Mouse (Mus musculus) left cerebral cortex, postnatal 25 days (tissue): Measurements from ENCODE around the gene Serp2. TPM values are rescaled to one million over a fixed set of nuclear protein-coding genes. Genes with fewer than 3 reads are reported as not detected.
A peak's percentile ranks its signal among the peaks of the same experiment; 100 is the strongest.
"Not testable (repeated sequence)": the region's sequence is repeated elsewhere in the genome, so short reads cannot be mapped to it uniquely, and the experiment has no call there.

ENCODE experiments used
- DNase-seq, 2 experiments: peaks; one replicate each; pipeline ENCODE4 v3.0.0; 2022; ENCODE audit warnings: low spot score in 2 of 2, mixed read lengths in 1 of 2
- intact Hi-C: fragments of 180-260 bp; cut with DNase I; formaldehyde crosslinking; loops from one replicate; pipeline ENCODE4 v1.15.1; 2025
- total RNA-seq, 2 experiments: library from RNA; stranded (reverse); gene quantifications; 2 replicates each; pipeline ENCODE4 v1.2.3; 2021

The Serp2 gene
- total RNA-seq, 2 experiments from 2014 or later, result 175 to 186 TPM

DNA sequence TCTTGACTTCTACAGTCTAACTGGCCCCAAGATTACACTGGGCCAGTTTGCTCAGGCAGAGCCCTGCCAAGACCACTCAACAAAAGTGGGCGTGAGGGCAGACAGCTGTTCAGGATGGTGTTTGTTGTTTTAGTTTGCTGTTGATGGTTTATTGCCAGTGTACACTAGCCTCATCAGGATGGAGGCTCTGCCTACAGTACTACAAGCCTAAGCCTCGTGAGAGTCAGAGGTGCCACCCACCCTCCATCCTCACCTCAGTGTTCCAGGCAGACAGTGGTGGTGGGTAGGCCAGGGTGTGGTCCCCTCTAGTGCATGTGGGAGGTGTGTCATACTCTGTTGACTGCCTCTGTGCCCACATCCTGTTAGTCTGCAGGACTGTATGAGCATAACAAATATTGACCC is 23.0 kb upstream of the Serp2 start:
- intact Hi-C loops, result no loop called here
- DNase-seq, result no peak

DNA sequence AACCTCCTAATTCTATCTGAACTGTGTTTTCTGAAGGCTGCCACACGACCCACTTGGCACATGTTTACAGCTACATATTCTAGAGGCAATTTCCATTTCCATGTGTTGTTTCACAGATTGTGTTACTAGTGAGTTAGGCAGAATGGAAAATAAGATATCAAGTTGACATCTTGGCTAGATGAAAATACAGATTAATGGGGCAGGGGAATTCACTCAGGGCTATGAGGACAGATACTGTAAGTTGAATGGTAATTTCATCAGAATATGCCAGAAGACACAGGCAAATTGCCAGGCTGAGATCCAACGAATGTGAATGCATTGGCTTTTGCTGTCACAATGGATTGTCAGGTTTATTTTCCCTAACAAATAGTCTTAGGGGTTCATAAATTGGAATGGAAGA is 21.2 kb upstream of the Serp2 start:
- DNase-seq, result no peak
- intact Hi-C loops, result no loop called here

DNA sequence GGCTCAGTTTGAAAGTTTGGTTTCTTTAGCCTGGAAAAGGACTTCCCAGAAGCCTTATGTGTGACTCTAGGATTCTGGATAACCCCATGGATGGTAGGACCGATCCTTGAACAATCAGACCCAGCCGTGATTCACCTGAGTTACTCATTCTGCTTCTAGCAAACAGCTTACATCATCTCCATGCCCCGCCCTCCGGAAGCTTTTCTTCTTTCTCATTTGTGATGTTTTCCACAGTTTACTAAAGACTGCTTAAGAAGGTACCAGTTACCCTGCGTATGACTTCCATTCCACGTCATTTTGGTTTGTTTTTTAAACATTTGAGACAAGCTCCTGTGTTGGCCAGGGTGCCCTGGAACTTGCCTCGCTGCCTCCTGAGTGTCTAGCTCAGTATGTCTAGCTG is 13.6 kb upstream of the Serp2 start:
- no peak for DNase-seq
- intact Hi-C loops, result no loop called here

GRCm38 (mm10) chr14:76569271-76569961 is 12.7 kb upstream of the Serp2 start:
- intact Hi-C loops, result no loop called here
- no peak for DNase-seq

DNA sequence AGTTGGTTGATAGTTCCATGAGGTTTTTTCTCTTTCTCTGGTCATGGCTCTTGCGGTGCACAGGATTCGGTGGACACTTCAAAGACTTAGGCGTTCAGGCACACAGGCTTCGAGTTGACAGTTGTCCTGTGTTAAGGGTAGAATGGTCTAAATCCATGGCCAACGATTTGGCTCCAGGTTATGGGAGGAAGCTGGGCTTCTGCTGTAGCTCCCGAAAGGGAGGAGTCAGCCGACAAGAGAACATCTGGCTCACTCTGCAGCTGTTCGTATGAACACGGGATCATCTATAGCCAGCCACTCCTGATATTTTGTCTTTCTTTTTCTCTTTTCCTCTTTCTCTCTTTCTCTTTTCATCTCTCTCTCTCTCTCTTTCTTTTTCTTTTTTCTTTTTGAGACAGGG is 11.9 kb upstream of the Serp2 start:
- intact Hi-C loops, result no loop called here
- DNase-seq, result no peak

DNA sequence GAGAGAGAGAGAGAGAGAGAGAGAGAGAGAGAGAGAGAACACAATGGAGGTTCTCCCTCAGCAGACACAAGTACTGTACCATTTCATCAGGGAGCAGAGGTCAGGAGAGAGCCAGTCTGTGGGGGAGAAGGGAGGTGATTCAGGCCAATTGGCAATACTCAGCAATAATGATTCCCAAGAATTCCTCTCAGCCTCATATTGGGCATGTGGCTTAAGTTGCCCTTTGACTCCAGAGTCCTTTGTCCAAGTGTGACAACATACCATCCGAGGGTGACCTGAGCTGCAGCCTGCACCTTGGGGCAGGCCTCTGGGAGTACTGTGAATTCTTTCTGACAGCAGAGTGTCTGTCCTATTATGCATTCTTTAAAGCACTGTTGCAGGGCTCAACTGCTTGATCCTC is 10.6 kb upstream of the Serp2 start:
- DNase-seq, result no peak
- intact Hi-C loops, result no loop called here

DNA sequence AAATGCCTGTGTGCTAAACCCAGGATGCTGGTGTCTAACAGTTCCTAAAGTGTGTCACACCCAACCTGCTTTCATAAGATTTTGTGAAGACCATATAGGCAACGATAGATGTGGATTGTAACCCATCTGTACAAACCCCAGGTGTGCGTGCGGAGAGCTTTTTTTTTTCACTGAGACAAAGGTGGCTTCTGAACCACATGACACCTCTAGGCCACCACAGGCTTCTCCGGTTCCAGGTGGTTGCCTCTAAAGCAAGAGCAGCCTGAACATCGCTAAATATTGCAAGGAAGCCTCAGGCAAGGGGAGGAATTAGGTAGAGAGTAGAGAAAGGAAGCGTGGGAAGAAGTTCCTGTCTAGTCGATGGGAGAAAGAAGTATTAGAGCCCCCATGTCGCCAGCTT is 10.0 kb upstream of the Serp2 start:
- no peak for DNase-seq
- intact Hi-C loops, result no loop called here

DNA sequence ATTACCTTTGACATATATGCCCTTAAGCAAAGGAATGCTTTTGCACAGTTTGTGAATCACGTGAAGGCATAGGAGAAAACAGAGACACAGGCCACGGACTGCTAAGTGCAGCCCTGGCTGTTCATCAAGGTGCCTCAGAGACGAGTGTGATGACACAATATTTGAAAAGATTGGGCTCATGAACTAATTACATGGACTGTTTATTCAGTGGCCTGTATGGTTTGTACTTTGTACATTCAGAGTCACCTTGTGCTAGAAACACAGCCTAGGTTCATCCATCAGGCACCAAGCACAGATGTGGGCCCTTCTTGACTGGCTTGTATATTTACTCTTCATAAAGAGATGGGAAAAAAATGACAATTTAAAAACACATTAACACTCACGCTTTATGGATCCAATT is 9.5 kb upstream of the Serp2 start:
- DNase-seq, result no peak
- intact Hi-C loops, result no loop called here

DNA sequence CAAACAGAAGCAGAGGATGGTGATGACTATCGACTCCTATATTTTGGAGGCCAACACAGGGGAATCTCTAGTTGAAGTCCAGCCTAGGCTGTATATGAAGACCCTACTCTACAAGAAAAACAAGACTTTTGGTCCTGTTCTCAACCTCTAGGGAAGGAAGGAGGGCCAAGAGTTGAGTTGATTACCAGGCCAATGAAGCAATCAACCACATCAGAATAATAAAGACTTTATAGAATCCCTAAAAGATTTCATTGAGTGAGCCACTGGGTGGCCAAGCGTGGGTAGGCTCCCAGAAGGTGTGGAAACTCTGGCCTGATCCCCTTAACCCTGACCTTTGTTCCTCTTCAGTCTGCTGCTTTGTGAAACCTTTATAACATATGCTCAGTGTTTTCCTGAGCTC is 2.5 kb upstream of the Serp2 start:
- intact Hi-C loops, result no loop called here

GRCm38 (mm10) chr14:76558171-76558570 is 1.5 kb upstream of the Serp2 start:
- intact Hi-C loops, DNase-seq: not testable (repeated sequence)

More for the DNA sequence above, 2.5 kb upstream of the Serp2 start:
- no peak for DNase-seq

- intact Hi-C loops, result loop anchor here (2.0 kb wide), 4 partner anchors 43 to 321 kb away; no protein-coding TSS in a partner anchor
- peak; percentile 68 to 69 for DNase-seq
These were observed 448 bp downstream of the Serp2 start for GRCm38 (mm10) chr14:76556031-76556851.

DNA sequence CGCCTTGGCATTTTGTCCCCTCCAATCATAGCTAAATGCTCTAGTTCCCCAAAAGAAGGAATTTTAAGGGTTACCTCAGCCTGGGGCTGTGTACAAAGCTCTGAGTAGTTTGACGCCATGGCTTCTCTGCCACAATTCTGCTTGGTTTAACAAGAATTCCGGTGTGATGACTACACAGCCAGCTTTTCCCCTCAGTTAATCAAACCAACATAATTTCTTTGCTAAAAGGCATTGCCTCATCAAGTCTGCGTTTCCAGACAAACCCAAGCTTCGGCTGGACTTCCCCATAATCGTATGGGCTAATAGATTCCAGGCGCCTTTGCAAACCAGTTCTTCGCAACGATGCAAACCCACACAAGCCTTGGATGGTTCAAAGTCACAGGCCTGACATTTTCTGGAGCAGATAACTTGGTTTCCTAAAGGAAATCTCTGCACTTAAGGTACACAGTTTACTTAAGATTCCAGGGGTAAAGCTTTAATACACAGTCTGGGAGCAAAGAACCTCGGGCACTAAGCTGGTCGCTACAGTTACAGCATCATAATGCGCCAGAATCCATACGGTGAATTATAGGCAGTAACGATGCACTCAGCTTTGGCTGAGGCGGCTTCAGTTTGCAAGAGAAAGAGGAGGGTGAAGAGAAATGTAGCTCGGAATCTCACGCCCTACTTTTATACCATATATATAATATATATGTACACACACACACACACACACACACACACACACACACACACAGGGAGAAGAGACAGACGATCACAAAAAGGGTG is 1.2 kb downstream of the Serp2 start:
- peak in 1 of 2 experiments; percentile 83 for DNase-seq
- intact Hi-C loops, result loop anchor here (2.0 kb wide), 4 partner anchors 43 to 321 kb away; no protein-coding TSS in a partner anchor

GRCm38 (mm10) chr14:76544136-76544535 is 12.6 kb downstream of the Serp2 start:
- no peak for DNase-seq
- intact Hi-C loops, result no loop called here

- DNase-seq, result no peak
- intact Hi-C loops, result no loop called here
These were observed 15.3 kb downstream of the Serp2 start for GRCm38 (mm10) chr14:76541341-76541740.

DNA sequence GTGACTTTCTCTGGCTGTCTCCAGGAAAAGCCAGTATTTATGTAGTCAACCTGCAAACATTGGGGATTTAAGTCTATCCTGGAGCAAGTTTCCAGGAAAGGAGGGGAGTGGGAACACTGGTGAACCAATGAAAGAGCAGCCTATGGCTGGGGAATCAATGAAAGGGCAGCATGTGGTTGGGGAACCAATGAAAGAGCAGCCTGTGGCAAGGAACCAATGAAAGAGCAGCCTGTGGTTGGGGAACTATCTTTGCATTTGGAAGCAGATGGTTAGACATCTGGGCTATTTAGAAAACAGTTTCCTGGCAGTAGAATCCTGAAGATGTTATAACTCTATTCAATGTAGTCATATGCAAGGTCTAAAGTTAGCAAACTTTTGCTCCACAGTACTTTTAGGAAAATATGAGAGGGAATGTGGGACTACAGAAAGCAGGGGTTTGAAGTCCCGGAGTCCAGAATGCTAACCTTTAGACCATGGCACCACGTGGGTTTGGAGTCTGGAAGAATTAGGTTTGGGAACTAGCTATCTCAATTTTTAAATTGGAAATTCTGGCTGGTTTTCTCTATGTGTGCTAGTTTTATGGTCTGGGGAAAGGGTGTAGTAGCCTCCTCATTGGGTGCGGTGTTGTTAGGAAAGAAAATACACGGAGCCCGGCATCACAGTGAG is 16.6 kb downstream of the Serp2 start:
- DNase-seq, result peak; percentile 32 to 76
- intact Hi-C loops, result no loop called here

DNA sequence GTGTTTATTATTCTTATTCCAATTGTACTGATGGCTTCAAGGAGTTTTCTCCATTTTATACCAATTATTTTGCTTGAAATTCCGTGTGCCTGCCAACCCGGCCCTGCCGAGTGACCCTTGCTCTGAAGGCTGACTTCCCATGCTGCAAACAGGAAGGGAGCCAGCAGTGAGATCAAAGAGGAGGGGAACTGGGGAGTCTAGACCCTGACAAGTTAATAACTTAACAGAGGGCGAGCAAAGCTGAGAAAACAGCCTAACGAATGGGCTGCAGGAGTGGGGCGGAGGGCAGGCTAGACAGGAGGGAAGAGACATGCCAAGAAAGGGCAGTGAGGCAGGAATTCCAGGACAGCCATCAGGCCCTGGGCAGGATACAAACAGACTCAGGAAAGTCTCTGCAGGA is 19.8 kb downstream of the Serp2 start:
- intact Hi-C loops, result no loop called here
- no peak for DNase-seq

DNA sequence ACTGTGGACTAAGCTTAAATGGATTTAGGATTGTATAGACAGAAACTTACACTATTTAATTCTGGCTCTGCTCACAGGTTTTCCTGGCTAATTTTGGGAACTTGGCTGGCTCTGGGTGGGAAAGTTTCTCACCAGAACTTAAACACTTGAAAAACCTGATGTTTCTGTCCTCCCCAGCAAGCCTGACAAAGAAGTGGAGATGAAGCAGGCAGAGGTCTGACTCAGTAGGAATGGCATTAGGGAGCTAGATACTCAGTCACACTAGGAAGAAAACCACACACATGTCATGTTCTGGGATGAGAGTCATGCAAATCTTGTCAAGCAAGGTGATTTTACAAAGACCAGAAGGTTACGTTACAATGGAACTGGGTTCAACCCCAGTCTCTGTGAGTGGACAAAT is 21.6 kb downstream of the Serp2 start:
- intact Hi-C loops, result no loop called here
- DNase-seq, result peak in 1 of 2 experiments; percentile 59

GRCm38 (mm10) chr14:76533170-76533815 is 23.4 kb downstream of the Serp2 start:
- DNase-seq, result no peak
- intact Hi-C loops, result no loop called here
